Mouse (Mus musculus): ENCODE measurements around the gene Tceanc. TPM values are rescaled to one million over a fixed set of nuclear protein-coding genes. Genes with fewer than 3 reads are reported as not detected.

The Tceanc gene
- total and polyA plus RNA-seq, 2 experiments from 2014 or later: 3.0 to 4.6 TPM

GRCm38 (mm10) chrX:166479365-166479983 lies 38.9 kb downstream of the Tceanc start, which contains the start of gene Rab9:
Rab9 (minus strand) TSS chrX:166479867.
- 23% methylated on average over 41 of the region's 41 CpGs for WGBS
- peak; percentile 99 for ATAC-seq

GRCm38 (mm10) chrX:166478631-166479364 lies 39.6 kb downstream of the Tceanc start:
- ATAC-seq (peak; percentile 50; the same call in 1 of the 2 replicates), DNase-seq (peak; percentile 3)
- 31% methylated on average over 28 of the region's 28 CpGs for WGBS
- peak overlapping the region; percentile 55 for H3K4me2 ChIP-seq (ENCODE audit: low read depth)
- H3K9me3 ChIP-seq (ENCODE audit: low read length): no peaks in the 10 kb centered on the region
- H3K4me1 ChIP-seq (ENCODE audit: insufficient read depth): no peaks in the 10 kb centered on the region
- H3K36me3 ChIP-seq (ENCODE audit: insufficient read depth): no peaks in the 10 kb centered on the region
- peak overlapping the region; percentile 63 for H3K4me3 ChIP-seq (ENCODE audit: low read depth, low read length)
- TF ChIP-seq CTCF (IDR thresholded peaks at IDR 0.05; ENCODE audit: low read depth): no peak
- no peaks in the 10 kb centered on the region for H3K27me3 ChIP-seq (ENCODE audit: insufficient read depth, low read length)
- peak overlapping the region; percentile 79; the same call in 1 of the 2 replicates for H3K27ac ChIP-seq (ENCODE audit: low read depth, low read length)
- H3K9ac ChIP-seq: peak overlapping the region; percentile 74

More at GRCm38 (mm10) chrX:166479365-166479983, 38.9 kb downstream of the Tceanc start, which contains the start of gene Rab9:
- H3K4me2 ChIP-seq (ENCODE audit: low read depth): peak within 1 kb of the TSS; percentile 55
- no peak for TF ChIP-seq CTCF (IDR thresholded peaks at IDR 0.05; ENCODE audit: low read depth)
- peak within 1 kb of the TSS; percentile 74 for H3K9ac ChIP-seq
- H3K9me3 ChIP-seq (ENCODE audit: low read length): no peaks in the 10 kb centered on the region
- peak within 1 kb of the TSS; percentile 79 for H3K27ac ChIP-seq (ENCODE audit: low read depth, low read length)
- no peaks in the 10 kb centered on the region for H3K4me1 ChIP-seq (ENCODE audit: insufficient read depth)
- no peaks in the 10 kb centered on the region for H3K27me3 ChIP-seq (ENCODE audit: insufficient read depth, low read length)
- H3K36me3 ChIP-seq (ENCODE audit: insufficient read depth): no peaks in the 10 kb centered on the region
- peak; percentile 88 for DNase-seq
- peak within 1 kb of the TSS; percentile 63 for H3K4me3 ChIP-seq (ENCODE audit: low read depth, low read length)

GRCm38 (mm10) chrX:166477393-166477792 lies 41.0 kb downstream of the Tceanc start:
- Histone ChIP-seq H3K27me3 (ENCODE audit: insufficient read depth, low read length) (no peaks in the 10 kb centered on the region), H3K36me3 (ENCODE audit: insufficient read depth) (no peaks in the 10 kb centered on the region), H3K4me2 (ENCODE audit: low read depth) (peak overlapping the region; percentile 55), H3K27ac (ENCODE audit: low read depth, low read length) (no peak overlapping the region), H3K4me3 (ENCODE audit: low read depth, low read length) (no peak overlapping the region), H3K9me3 (ENCODE audit: low read length) (no peaks in the 10 kb centered on the region), H3K9ac (no peak overlapping the region), H3K4me1 (ENCODE audit: insufficient read depth) (no peaks in the 10 kb centered on the region)
- WGBS: 75% methylated on average over 6 of the region's 6 CpGs
- no peak for TF ChIP-seq CTCF (IDR thresholded peaks at IDR 0.05; ENCODE audit: low read depth)
- ATAC-seq: no peak
- DNase-seq: no peak

GRCm38 (mm10) chrX:166472612-166473011 lies 45.8 kb downstream of the Tceanc start:
- WGBS: 81% methylated on average over 6 of the region's 6 CpGs
- no peak overlapping the region for H3K4me2 ChIP-seq (ENCODE audit: low read depth)
- H3K36me3 ChIP-seq (ENCODE audit: insufficient read depth): no peaks in the 10 kb centered on the region
- H3K27me3 ChIP-seq (ENCODE audit: insufficient read depth, low read length): no peaks in the 10 kb centered on the region
- TF ChIP-seq CTCF (IDR thresholded peaks at IDR 0.05; ENCODE audit: low read depth): no peak
- no peak for DNase-seq
- no peaks in the 10 kb centered on the region for H3K4me1 ChIP-seq (ENCODE audit: insufficient read depth)
- H3K27ac ChIP-seq (ENCODE audit: low read depth, low read length): no peak overlapping the region
- ATAC-seq: no peak
- H3K9me3 ChIP-seq (ENCODE audit: low read length): no peaks in the 10 kb centered on the region
- H3K4me3 ChIP-seq (ENCODE audit: low read depth, low read length): no peak overlapping the region
- H3K9ac ChIP-seq: no peak overlapping the region

GRCm38 (mm10) chrX:166468321-166468720 lies 50.0 kb downstream of the Tceanc start:
- no peaks in the 10 kb centered on the region for H3K27me3 ChIP-seq (ENCODE audit: insufficient read depth, low read length)
- no peaks in the 10 kb centered on the region for H3K36me3 ChIP-seq (ENCODE audit: insufficient read depth)
- H3K4me1 ChIP-seq (ENCODE audit: insufficient read depth): no peaks in the 10 kb centered on the region
- no peak for DNase-seq
- no peak for TF ChIP-seq CTCF (IDR thresholded peaks at IDR 0.05; ENCODE audit: low read depth)
- H3K9me3 ChIP-seq (ENCODE audit: low read length): no peaks in the 10 kb centered on the region
- H3K4me2 ChIP-seq (ENCODE audit: low read depth): no peak overlapping the region
- H3K4me3 ChIP-seq (ENCODE audit: low read depth, low read length): no peak overlapping the region
- no peak overlapping the region for H3K9ac ChIP-seq
- no peak overlapping the region for H3K27ac ChIP-seq (ENCODE audit: low read depth, low read length)
- 94% methylated on average over 7 of the region's 7 CpGs for WGBS
- no peak for ATAC-seq

GRCm38 (mm10) chrX:166455525-166455924 lies 62.8 kb downstream of the Tceanc start:
- WGBS: 83% methylated on average over 1 of the region's 1 CpGs
- Histone ChIP-seq H3K4me2 (ENCODE audit: low read depth) (no peak overlapping the region), H3K9me3 (ENCODE audit: low read length) (no peaks in the 10 kb centered on the region), H3K4me1 (ENCODE audit: insufficient read depth) (no peaks in the 10 kb centered on the region), H3K27me3 (ENCODE audit: insufficient read depth, low read length) (no peaks in the 10 kb centered on the region), H3K27ac (ENCODE audit: low read depth, low read length) (no peak overlapping the region), H3K4me3 (ENCODE audit: low read depth, low read length) (no peak overlapping the region), H3K36me3 (ENCODE audit: insufficient read depth) (no peaks in the 10 kb centered on the region), H3K9ac (no peak overlapping the region)
- no peak for ATAC-seq
- no peak for TF ChIP-seq CTCF (IDR thresholded peaks at IDR 0.05; ENCODE audit: low read depth)
- DNase-seq: no peak

GRCm38 (mm10) chrX:166454331-166454730 lies 64.0 kb downstream of the Tceanc start:
- no peak for ATAC-seq
- no peaks in the 10 kb centered on the region for H3K27me3 ChIP-seq (ENCODE audit: insufficient read depth, low read length)
- H3K4me2 ChIP-seq (ENCODE audit: low read depth): no peak overlapping the region
- H3K4me1 ChIP-seq (ENCODE audit: insufficient read depth): no peaks in the 10 kb centered on the region
- no peak overlapping the region for H3K9ac ChIP-seq
- no peaks in the 10 kb centered on the region for H3K36me3 ChIP-seq (ENCODE audit: insufficient read depth)
- no peak overlapping the region for H3K27ac ChIP-seq (ENCODE audit: low read depth, low read length)
- H3K4me3 ChIP-seq (ENCODE audit: low read depth, low read length): no peak overlapping the region
- DNase-seq: no peak
- WGBS: 74% methylated on average over 3 of the region's 3 CpGs
- H3K9me3 ChIP-seq (ENCODE audit: low read length): no peaks in the 10 kb centered on the region
- no peak for TF ChIP-seq CTCF (IDR thresholded peaks at IDR 0.05; ENCODE audit: low read depth)

Measured in forebrain, postnatal 0 days (tissue).